Mouse (Mus musculus): ENCODE results near the gene Inpp5d. TPM values are rescaled to one million over a fixed set of nuclear protein-coding genes. Genes with fewer than 3 reads are reported as not detected.
A peak's percentile ranks its signal among the peaks of the same experiment; 100 is the strongest.

Gene Inpp5d
- polyA plus RNA-seq, 1 experiment from 2014 or later, result 7.5 TPM

- Histone ChIP-seq H3K27ac (ENCODE audit: low read depth, low read length) (no peak overlapping the region), H3K4me3 (ENCODE audit: low read length) (no peak overlapping the region), H3K4me1 (ENCODE audit: control insufficient read depth, insufficient read depth, low read length) (no peaks in the 10 kb centered on the region), H3K9ac (ENCODE audit: low read depth, low read length) (no peak overlapping the region), H3K27me3 (ENCODE audit: control insufficient read depth, insufficient read depth, low read length) (no peaks in the 10 kb centered on the region), H3K9me3 (ENCODE audit: control insufficient read depth, low read length) (no peaks in the 10 kb centered on the region), H3K36me3 (ENCODE audit: control insufficient read depth, insufficient read depth, low read length) (no peaks in the 10 kb centered on the region), H3K4me2 (replicated peaks; ENCODE audit: low read depth, low read length) (no peak overlapping the region)
- WGBS, result 73% methylated on average over 10 of the region's 10 CpGs
- no peak for ATAC-seq (ENCODE audit: low FRiP score, low TSS enrichment)
Measured at GRCm38 (mm10) chr1:87631584-87631983, 11.5 kb downstream of the Inpp5d start.

GRCm38 (mm10) chr1:87632163-87632562 is 12.1 kb downstream of the Inpp5d start:
- WGBS, result 73% methylated on average over 6 of the region's 6 CpGs
- H3K4me3 ChIP-seq (ENCODE audit: low read length), result no peak overlapping the region
- no peaks in the 10 kb centered on the region for H3K36me3 ChIP-seq (ENCODE audit: control insufficient read depth, insufficient read depth, low read length)
- no peak for ATAC-seq (ENCODE audit: low FRiP score, low TSS enrichment)
- H3K27me3 ChIP-seq (ENCODE audit: control insufficient read depth, insufficient read depth, low read length), result no peaks in the 10 kb centered on the region
- H3K4me1 ChIP-seq (ENCODE audit: control insufficient read depth, insufficient read depth, low read length), result no peaks in the 10 kb centered on the region
- no peak overlapping the region for H3K4me2 ChIP-seq (replicated peaks; ENCODE audit: low read depth, low read length)
- no peaks in the 10 kb centered on the region for H3K9me3 ChIP-seq (ENCODE audit: control insufficient read depth, low read length)
- no peak overlapping the region for H3K9ac ChIP-seq (ENCODE audit: low read depth, low read length)
- no peak overlapping the region for H3K27ac ChIP-seq (ENCODE audit: low read depth, low read length)

GRCm38 (mm10) chr1:87636716-87637117 is 16.6 kb downstream of the Inpp5d start:
- WGBS, result 90% methylated on average over 12 of the region's 12 CpGs
- Histone ChIP-seq H3K4me1 (ENCODE audit: control insufficient read depth, insufficient read depth, low read length) (0 out of 2 replicates have a peak, but pooled peaks cover 6% of the 10 kb centered on the region), H3K27ac (ENCODE audit: low read depth, low read length) (no peak overlapping the region), H3K27me3 (ENCODE audit: control insufficient read depth, insufficient read depth, low read length) (no peaks in the 10 kb centered on the region), H3K9ac (ENCODE audit: low read depth, low read length) (no peak overlapping the region), H3K4me2 (replicated peaks; ENCODE audit: low read depth, low read length) (no peak overlapping the region), H3K36me3 (ENCODE audit: control insufficient read depth, insufficient read depth, low read length) (no peaks in the 10 kb centered on the region), H3K9me3 (ENCODE audit: control insufficient read depth, low read length) (no peaks in the 10 kb centered on the region), H3K4me3 (ENCODE audit: low read length) (no peak overlapping the region)
- ATAC-seq (ENCODE audit: low FRiP score, low TSS enrichment), result no peak

- Histone ChIP-seq H3K27ac (ENCODE audit: low read depth, low read length) (no peak overlapping the region), H3K27me3 (ENCODE audit: control insufficient read depth, insufficient read depth, low read length) (no peaks in the 10 kb centered on the region), H3K36me3 (ENCODE audit: control insufficient read depth, insufficient read depth, low read length) (no peaks in the 10 kb centered on the region), H3K4me2 (replicated peaks; ENCODE audit: low read depth, low read length) (no peak overlapping the region), H3K4me3 (ENCODE audit: low read length) (no peak overlapping the region), H3K4me1 (ENCODE audit: control insufficient read depth, insufficient read depth, low read length) (0 out of 2 replicates have a peak, but pooled peaks cover 6% of the 10 kb centered on the region), H3K9ac (ENCODE audit: low read depth, low read length) (no peak overlapping the region), H3K9me3 (ENCODE audit: control insufficient read depth, low read length) (no peaks in the 10 kb centered on the region)
- peak; percentile 83 for ATAC-seq (ENCODE audit: low FRiP score, low TSS enrichment)
- WGBS, result 81% methylated on average over 4 of the region's 4 CpGs
Measured at GRCm38 (mm10) chr1:87637121-87637877, 17.2 kb downstream of the Inpp5d start.

- H3K9me3 ChIP-seq (ENCODE audit: control insufficient read depth, low read length), result no peaks in the 10 kb centered on the region
- no peaks in the 10 kb centered on the region for H3K36me3 ChIP-seq (ENCODE audit: control insufficient read depth, insufficient read depth, low read length)
- H3K9ac ChIP-seq (ENCODE audit: low read depth, low read length), result no peak overlapping the region
- H3K4me2 ChIP-seq (replicated peaks; ENCODE audit: low read depth, low read length), result no peak overlapping the region
- no peak overlapping the region for H3K27ac ChIP-seq (ENCODE audit: low read depth, low read length)
- H3K4me3 ChIP-seq (ENCODE audit: low read length), result no peak overlapping the region
- 89% methylated on average over 4 of the region's 4 CpGs for WGBS
- ATAC-seq (ENCODE audit: low FRiP score, low TSS enrichment), result no peak
- 0 out of 2 replicates have a peak, but pooled peaks cover 6% of the 10 kb centered on the region for H3K4me1 ChIP-seq (ENCODE audit: control insufficient read depth, insufficient read depth, low read length)
- no peaks in the 10 kb centered on the region for H3K27me3 ChIP-seq (ENCODE audit: control insufficient read depth, insufficient read depth, low read length)
Measured at GRCm38 (mm10) chr1:87637878-87638600, 17.9 kb downstream of the Inpp5d start.

- Histone ChIP-seq H3K27me3 (ENCODE audit: control insufficient read depth, insufficient read depth, low read length) (no peaks in the 10 kb centered on the region), H3K4me2 (replicated peaks; ENCODE audit: low read depth, low read length) (no peak overlapping the region), H3K36me3 (ENCODE audit: control insufficient read depth, insufficient read depth, low read length) (no peaks in the 10 kb centered on the region), H3K4me1 (ENCODE audit: control insufficient read depth, insufficient read depth, low read length) (0 out of 2 replicates have a peak, but pooled peaks cover 6% of the 10 kb centered on the region), H3K9ac (ENCODE audit: low read depth, low read length) (no peak overlapping the region), H3K27ac (ENCODE audit: low read depth, low read length) (peak overlapping the region; percentile 79), H3K9me3 (ENCODE audit: control insufficient read depth, low read length) (no peaks in the 10 kb centered on the region), H3K4me3 (ENCODE audit: low read length) (no peak overlapping the region)
- WGBS, result 81% methylated on average over 8 of the region's 8 CpGs
- ATAC-seq (ENCODE audit: low FRiP score, low TSS enrichment), result no peak
Measured at GRCm38 (mm10) chr1:87639724-87640123, 19.6 kb downstream of the Inpp5d start.

- H3K4me3 ChIP-seq (ENCODE audit: low read length), result no peak overlapping the region
- no peaks in the 10 kb centered on the region for H3K9me3 ChIP-seq (ENCODE audit: control insufficient read depth, low read length)
- peak overlapping the region; percentile 79 for H3K27ac ChIP-seq (ENCODE audit: low read depth, low read length)
- H3K4me2 ChIP-seq (replicated peaks; ENCODE audit: low read depth, low read length), result no peak overlapping the region
- no peak overlapping the region for H3K9ac ChIP-seq (ENCODE audit: low read depth, low read length)
- ATAC-seq (ENCODE audit: low FRiP score, low TSS enrichment), result no peak
- 48% methylated on average over 17 of the region's 17 CpGs for WGBS
- 0 out of 2 replicates have a peak, but pooled peaks cover 6% of the 10 kb centered on the region for H3K4me1 ChIP-seq (ENCODE audit: control insufficient read depth, insufficient read depth, low read length)
- no peaks in the 10 kb centered on the region for H3K27me3 ChIP-seq (ENCODE audit: control insufficient read depth, insufficient read depth, low read length)
- no peaks in the 10 kb centered on the region for H3K36me3 ChIP-seq (ENCODE audit: control insufficient read depth, insufficient read depth, low read length)
Measured at GRCm38 (mm10) chr1:87640165-87640661, 20.1 kb downstream of the Inpp5d start.

- H3K4me2 ChIP-seq (replicated peaks; ENCODE audit: low read depth, low read length), result no peak overlapping the region
- H3K36me3 ChIP-seq (ENCODE audit: control insufficient read depth, insufficient read depth, low read length), result no peaks in the 10 kb centered on the region
- H3K9me3 ChIP-seq (ENCODE audit: control insufficient read depth, low read length), result no peaks in the 10 kb centered on the region
- no peak overlapping the region for H3K27ac ChIP-seq (ENCODE audit: low read depth, low read length)
- H3K4me1 ChIP-seq (ENCODE audit: control insufficient read depth, insufficient read depth, low read length), result 0 out of 2 replicates have a peak, but pooled peaks cover 6% of the 10 kb centered on the region
- ATAC-seq (ENCODE audit: low FRiP score, low TSS enrichment), result no peak
- H3K9ac ChIP-seq (ENCODE audit: low read depth, low read length), result no peak overlapping the region
- H3K27me3 ChIP-seq (ENCODE audit: control insufficient read depth, insufficient read depth, low read length), result no peaks in the 10 kb centered on the region
- no peak overlapping the region for H3K4me3 ChIP-seq (ENCODE audit: low read length)
- WGBS, result 89% methylated on average over 7 of the region's 7 CpGs
Measured at GRCm38 (mm10) chr1:87643016-87643415, 22.9 kb downstream of the Inpp5d start.

GRCm38 (mm10) chr1:87645041-87645440 is 24.9 kb downstream of the Inpp5d start:
- no peaks in the 10 kb centered on the region for H3K36me3 ChIP-seq (ENCODE audit: control insufficient read depth, insufficient read depth, low read length)
- ATAC-seq (ENCODE audit: low FRiP score, low TSS enrichment), result no peak
- no peaks in the 10 kb centered on the region for H3K9me3 ChIP-seq (ENCODE audit: control insufficient read depth, low read length)
- H3K27ac ChIP-seq (ENCODE audit: low read depth, low read length), result no peak overlapping the region
- H3K4me1 ChIP-seq (ENCODE audit: control insufficient read depth, insufficient read depth, low read length), result 0 out of 2 replicates have a peak, but pooled peaks cover 2% of the 10 kb centered on the region
- H3K9ac ChIP-seq (ENCODE audit: low read depth, low read length), result no peak overlapping the region
- H3K4me2 ChIP-seq (replicated peaks; ENCODE audit: low read depth, low read length), result no peak overlapping the region
- H3K27me3 ChIP-seq (ENCODE audit: control insufficient read depth, insufficient read depth, low read length), result no peaks in the 10 kb centered on the region
- H3K4me3 ChIP-seq (ENCODE audit: low read length), result no peak overlapping the region
- 74% methylated on average over 7 of the region's 7 CpGs for WGBS
